Mouse (Mus musculus): ENCODE results near the gene Aldoc. TPM values are rescaled to one million over a fixed set of nuclear protein-coding genes. Genes with fewer than 3 reads are reported as not detected.

Gene Aldoc
- polyA plus RNA-seq, 1 experiment from 2014 or later, result 19.6 TPM

DNA sequence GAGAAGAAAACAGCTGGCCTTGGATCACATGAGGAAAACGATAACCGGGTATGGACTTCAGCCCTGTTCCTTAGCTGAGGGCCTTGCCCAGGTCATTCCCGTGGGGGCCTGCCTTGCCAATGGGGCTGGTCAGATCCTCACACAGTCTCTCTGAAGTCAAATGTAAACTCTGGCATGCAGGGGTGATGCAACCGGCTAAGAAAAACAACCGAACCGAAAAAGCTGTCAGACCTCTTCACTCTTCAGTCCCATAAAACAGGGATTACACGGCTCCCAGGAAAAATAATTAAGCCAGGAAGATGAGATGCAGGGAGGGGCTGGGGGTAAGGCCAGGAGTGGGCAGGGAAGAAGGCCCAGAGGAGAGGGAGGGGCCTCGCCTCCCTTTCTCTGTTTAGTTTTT, 41.3 kb downstream of the Aldoc start:
- Histone ChIP-seq H3K4me1 (ENCODE audit: control insufficient read depth, low read depth, low read length) (peaks cover 6% of the 10 kb centered on the region), H3K9me3 (replicated peaks; ENCODE audit: control insufficient read depth, low read length) (no peaks in the 10 kb centered on the region), H3K4me2 (ENCODE audit: low read depth, low read length) (no peak overlapping the region), H3K4me3 (ENCODE audit: low read depth, low read length) (no peak overlapping the region), H3K9ac (ENCODE audit: low read depth, low read length) (no peak overlapping the region), H3K27me3 (ENCODE audit: control insufficient read depth, insufficient read depth, low read depth, low read length) (no peaks in the 10 kb centered on the region), H3K27ac (ENCODE audit: low read length) (no peak overlapping the region), H3K36me3 (ENCODE audit: control insufficient read depth, insufficient read depth) (no peaks in the 10 kb centered on the region)
- WGBS (ENCODE audit: insufficient replicate concordance), result 38% methylated on average over 8 of the region's 8 CpGs
- no peak for ATAC-seq (ENCODE audit: low read depth)

DNA sequence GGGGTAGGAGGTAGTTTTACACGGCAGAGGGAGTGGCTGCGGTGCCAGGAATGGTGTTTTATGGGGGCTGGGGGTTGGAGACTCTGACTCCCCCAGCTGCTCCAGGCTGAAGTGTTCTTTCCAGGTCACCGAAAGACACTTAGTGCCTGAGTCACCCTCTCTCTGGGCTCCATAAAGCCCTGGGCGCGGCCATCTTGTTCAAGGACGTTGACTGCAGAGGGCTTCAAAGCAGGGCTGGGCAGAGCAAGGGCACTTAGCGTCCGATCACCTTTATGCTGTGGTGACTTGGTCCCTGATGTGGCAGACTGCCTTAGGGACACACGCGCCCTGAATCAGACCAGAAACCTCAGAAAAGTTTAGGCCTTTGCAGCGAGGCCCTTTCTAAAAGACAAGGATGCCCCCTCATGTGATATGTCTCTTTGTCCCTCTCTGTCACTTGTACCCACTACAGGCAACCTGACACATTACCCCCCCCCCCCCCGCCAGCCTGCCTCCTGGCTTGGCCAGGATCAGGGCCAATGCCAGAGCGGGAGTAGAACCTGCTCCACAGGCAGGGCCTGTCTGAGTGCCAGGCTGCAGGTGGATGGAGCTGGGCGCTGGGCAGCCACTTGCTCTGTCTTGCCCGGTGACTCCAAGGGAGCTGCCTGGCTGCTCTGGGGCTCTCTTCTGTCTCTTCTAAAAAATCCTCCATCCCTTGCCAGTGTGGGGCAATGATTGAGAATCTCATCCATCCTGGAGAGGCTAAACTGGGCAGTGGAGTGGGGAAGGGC, 44.9 kb downstream of the Aldoc start:
- Histone ChIP-seq H3K27ac (ENCODE audit: low read length) (no peak overlapping the region), H3K4me2 (ENCODE audit: low read depth, low read length) (no peak overlapping the region), H3K27me3 (ENCODE audit: control insufficient read depth, insufficient read depth, low read depth, low read length) (no peaks in the 10 kb centered on the region), H3K36me3 (ENCODE audit: control insufficient read depth, insufficient read depth) (no peaks in the 10 kb centered on the region), H3K4me1 (ENCODE audit: control insufficient read depth, low read depth, low read length) (no peaks in the 10 kb centered on the region; the same call in 1 of the 2 replicates), H3K9ac (ENCODE audit: low read depth, low read length) (no peak overlapping the region), H3K4me3 (ENCODE audit: low read depth, low read length) (no peak overlapping the region), H3K9me3 (replicated peaks; ENCODE audit: control insufficient read depth, low read length) (no peaks in the 10 kb centered on the region)
- 75% methylated on average over 15 of the region's 15 CpGs for WGBS (ENCODE audit: insufficient replicate concordance)
- no peak for ATAC-seq (ENCODE audit: low read depth)

DNA sequence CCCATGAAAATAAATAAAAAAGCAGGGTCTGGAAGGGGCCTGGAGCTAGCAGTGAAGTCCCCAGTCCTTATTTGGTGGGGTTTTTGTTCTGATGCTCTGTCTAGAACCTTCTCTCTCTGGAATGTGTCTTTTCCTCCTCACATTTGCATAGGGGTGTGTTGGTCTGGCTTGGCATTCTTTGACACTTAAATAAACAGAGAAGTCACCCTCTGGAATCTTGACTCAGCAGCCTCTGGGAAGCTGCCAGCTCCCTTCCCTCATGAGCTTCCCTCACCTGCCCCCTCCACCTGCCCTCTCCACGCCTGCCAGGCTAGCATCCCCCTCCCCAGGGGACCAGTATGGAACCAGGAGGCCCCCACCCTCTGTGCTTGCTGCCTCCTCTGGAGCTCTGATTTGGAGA, 47.6 kb downstream of the Aldoc start:
- Histone ChIP-seq H3K36me3 (ENCODE audit: control insufficient read depth, insufficient read depth) (no peaks in the 10 kb centered on the region), H3K27me3 (ENCODE audit: control insufficient read depth, insufficient read depth, low read depth, low read length) (no peaks in the 10 kb centered on the region), H3K4me3 (ENCODE audit: low read depth, low read length) (no peak overlapping the region), H3K9me3 (replicated peaks; ENCODE audit: control insufficient read depth, low read length) (no peaks in the 10 kb centered on the region), H3K27ac (ENCODE audit: low read length) (no peak overlapping the region), H3K4me2 (ENCODE audit: low read depth, low read length) (no peak overlapping the region), H3K9ac (ENCODE audit: low read depth, low read length) (no peak overlapping the region), H3K4me1 (ENCODE audit: control insufficient read depth, low read depth, low read length) (no peaks in the 10 kb centered on the region)
- ATAC-seq (ENCODE audit: low read depth), result no peak
- WGBS (ENCODE audit: insufficient replicate concordance), result 19% methylated on average over 1 of the region's 1 CpGs

DNA sequence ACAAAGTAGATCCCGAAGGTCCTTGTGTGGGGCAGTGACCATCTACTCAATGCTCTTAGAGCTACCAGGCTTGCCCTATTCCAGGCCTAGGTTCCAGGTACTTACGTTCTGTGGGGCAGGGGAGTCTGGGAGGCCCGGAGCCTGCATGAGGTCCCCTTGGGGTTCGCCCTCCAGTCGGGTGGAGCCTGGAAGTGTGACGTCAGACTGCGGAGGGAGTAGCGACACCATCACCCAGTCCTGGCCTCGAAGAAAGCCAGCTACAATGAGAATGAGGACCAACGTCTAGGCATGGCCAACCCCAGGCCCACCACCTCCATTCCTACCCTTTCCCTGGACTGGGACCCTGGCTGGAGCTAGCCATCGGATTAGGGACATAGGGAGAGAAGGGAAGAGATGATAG, 48.9 kb downstream of the Aldoc start:
- no peak overlapping the region for H3K9ac ChIP-seq (ENCODE audit: low read depth, low read length)
- no peak overlapping the region for H3K4me3 ChIP-seq (ENCODE audit: low read depth, low read length)
- H3K9me3 ChIP-seq (replicated peaks; ENCODE audit: control insufficient read depth, low read length), result no peaks in the 10 kb centered on the region
- H3K27me3 ChIP-seq (ENCODE audit: control insufficient read depth, insufficient read depth, low read depth, low read length), result no peaks in the 10 kb centered on the region
- H3K27ac ChIP-seq (ENCODE audit: low read length), result no peak overlapping the region
- no peak for ATAC-seq (ENCODE audit: low read depth)
- H3K36me3 ChIP-seq (ENCODE audit: control insufficient read depth, insufficient read depth), result no peaks in the 10 kb centered on the region
- 66% methylated on average over 11 of the region's 11 CpGs for WGBS (ENCODE audit: insufficient replicate concordance)
- no peaks in the 10 kb centered on the region for H3K4me1 ChIP-seq (ENCODE audit: control insufficient read depth, low read depth, low read length)
- H3K4me2 ChIP-seq (ENCODE audit: low read depth, low read length), result no peak overlapping the region

DNA sequence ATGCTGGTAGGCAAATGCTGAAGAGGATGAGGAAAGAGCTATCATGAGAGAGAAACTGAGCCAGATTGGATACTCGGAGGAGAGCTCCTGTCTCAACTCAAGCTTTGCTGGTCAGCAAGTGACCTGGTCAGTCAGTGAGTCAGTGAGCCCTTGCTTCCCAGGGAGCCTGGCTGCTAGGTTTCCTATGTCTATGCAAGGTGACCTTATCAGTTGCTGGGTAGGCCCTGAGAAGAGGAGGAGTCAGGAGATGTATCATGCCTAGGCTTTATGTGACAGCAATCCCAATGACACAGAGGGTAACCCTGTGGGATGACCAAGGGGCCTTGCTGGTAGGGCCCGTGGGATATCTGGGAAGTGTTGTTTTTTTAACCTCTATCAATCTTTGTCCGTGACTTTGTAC, 49.4 kb downstream of the Aldoc start:
- Histone ChIP-seq H3K9ac (ENCODE audit: low read depth, low read length) (no peak overlapping the region), H3K9me3 (replicated peaks; ENCODE audit: control insufficient read depth, low read length) (no peaks in the 10 kb centered on the region), H3K36me3 (ENCODE audit: control insufficient read depth, insufficient read depth) (no peaks in the 10 kb centered on the region), H3K27ac (ENCODE audit: low read length) (no peak overlapping the region), H3K4me2 (ENCODE audit: low read depth, low read length) (no peak overlapping the region), H3K4me3 (ENCODE audit: low read depth, low read length) (no peak overlapping the region), H3K4me1 (ENCODE audit: control insufficient read depth, low read depth, low read length) (no peaks in the 10 kb centered on the region), H3K27me3 (ENCODE audit: control insufficient read depth, insufficient read depth, low read depth, low read length) (no peaks in the 10 kb centered on the region)
- no peak for ATAC-seq (ENCODE audit: low read depth)
- 60% methylated on average over 3 of the region's 3 CpGs for WGBS (ENCODE audit: insufficient replicate concordance)

DNA sequence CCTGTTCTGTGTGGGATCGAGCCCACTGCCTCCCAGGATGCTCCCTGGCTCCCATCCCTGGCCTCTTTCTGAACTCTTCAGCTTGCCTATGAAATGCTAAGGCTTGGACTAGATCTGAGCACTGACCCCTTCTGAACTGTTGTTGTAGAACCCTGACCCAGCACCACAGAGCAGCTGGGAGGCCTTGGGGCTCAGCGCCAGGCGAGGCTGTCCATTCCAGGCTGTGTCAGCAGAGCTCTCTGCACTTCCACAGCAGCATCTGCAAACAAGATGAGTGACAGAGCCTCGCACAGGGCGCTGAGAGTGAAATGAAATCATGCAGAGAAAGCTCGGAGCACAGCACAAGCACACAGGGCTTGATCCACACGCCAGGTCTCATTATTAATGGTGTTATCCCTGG, 49.8 kb downstream of the Aldoc start:
- Histone ChIP-seq H3K27ac (ENCODE audit: low read length) (no peak overlapping the region), H3K27me3 (ENCODE audit: control insufficient read depth, insufficient read depth, low read depth, low read length) (no peaks in the 10 kb centered on the region), H3K36me3 (ENCODE audit: control insufficient read depth, insufficient read depth) (no peaks in the 10 kb centered on the region), H3K4me1 (ENCODE audit: control insufficient read depth, low read depth, low read length) (no peaks in the 10 kb centered on the region), H3K9me3 (replicated peaks; ENCODE audit: control insufficient read depth, low read length) (no peaks in the 10 kb centered on the region), H3K4me2 (ENCODE audit: low read depth, low read length) (no peak overlapping the region), H3K9ac (ENCODE audit: low read depth, low read length) (no peak overlapping the region), H3K4me3 (ENCODE audit: low read depth, low read length) (no peak overlapping the region)
- 53% methylated on average over 7 of the region's 7 CpGs for WGBS (ENCODE audit: insufficient replicate concordance)
- no peak for ATAC-seq (ENCODE audit: low read depth)

DNA sequence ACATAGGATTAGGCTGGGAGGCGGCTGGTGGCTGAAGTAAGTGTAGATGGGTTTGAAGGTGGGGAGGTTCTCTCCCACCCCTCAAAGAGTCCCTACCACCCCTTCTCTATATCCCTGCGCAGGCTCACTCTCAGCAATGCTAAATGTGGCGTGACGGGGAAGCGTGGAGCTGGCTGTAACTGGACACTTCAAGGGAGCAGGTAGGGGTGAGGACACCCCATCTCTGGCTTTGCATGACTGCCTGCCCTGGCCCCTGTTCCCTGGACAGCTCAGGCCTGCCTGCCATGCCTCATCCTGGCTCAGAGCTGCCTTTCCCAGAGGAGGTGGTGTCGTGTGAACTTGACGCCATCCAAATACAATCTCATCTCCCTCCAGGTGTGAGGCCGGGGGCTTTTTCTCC, 51.4 kb downstream of the Aldoc start:
- Histone ChIP-seq H3K27ac (ENCODE audit: low read length) (no peak overlapping the region), H3K36me3 (ENCODE audit: control insufficient read depth, insufficient read depth) (no peaks in the 10 kb centered on the region), H3K4me2 (ENCODE audit: low read depth, low read length) (no peak overlapping the region), H3K9me3 (replicated peaks; ENCODE audit: control insufficient read depth, low read length) (no peaks in the 10 kb centered on the region), H3K27me3 (ENCODE audit: control insufficient read depth, insufficient read depth, low read depth, low read length) (no peaks in the 10 kb centered on the region), H3K9ac (ENCODE audit: low read depth, low read length) (no peak overlapping the region), H3K4me1 (ENCODE audit: control insufficient read depth, low read depth, low read length) (no peaks in the 10 kb centered on the region), H3K4me3 (ENCODE audit: low read depth, low read length) (no peak overlapping the region)
- 74% methylated on average over 8 of the region's 8 CpGs for WGBS (ENCODE audit: insufficient replicate concordance)
- no peak for ATAC-seq (ENCODE audit: low read depth)

Other genes starting within 250 kb of the Aldoc start
- gene Eral1, start 242.6 kb upstream of the Aldoc start, polyA plus RNA-seq (2015; fragmentation: Nextera tagmentation; extraction: Ambion mirVana), result 12.4 and 12.7 TPM in 2 replicates
- 3.4 and 4.9 TPM in 2 replicates for gene Fam222b, start 228.3 kb upstream of the Aldoc start, polyA plus RNA-seq (2015; fragmentation: Nextera tagmentation; extraction: Ambion mirVana)
- 25.4 and 28.6 TPM in 2 replicates for gene Traf4, start 157.4 kb upstream of the Aldoc start, polyA plus RNA-seq (2015; fragmentation: Nextera tagmentation; extraction: Ambion mirVana)
- gene Nek8, start 146.3 kb upstream of the Aldoc start, polyA plus RNA-seq (2015; fragmentation: Nextera tagmentation; extraction: Ambion mirVana), result 10.2 and 10.4 TPM in 2 replicates
- 39.9 and 40.3 TPM in 2 replicates for gene Tlcd1, start 146.3 kb upstream of the Aldoc start, polyA plus RNA-seq (2015; fragmentation: Nextera tagmentation; extraction: Ambion mirVana)
- 609 and 714 TPM in 2 replicates for gene Rpl23a, start 139.4 kb upstream of the Aldoc start, polyA plus RNA-seq (2015; fragmentation: Nextera tagmentation; extraction: Ambion mirVana)
- gene Rab34, start 134.5 kb upstream of the Aldoc start, polyA plus RNA-seq (2015; fragmentation: Nextera tagmentation; extraction: Ambion mirVana), result 11.8 and 16.2 TPM in 2 replicates
- 0.36 and 0.44 TPM in 2 replicates for gene Proca1, start 129.6 kb upstream of the Aldoc start, polyA plus RNA-seq (2015; fragmentation: Nextera tagmentation; extraction: Ambion mirVana)
- gene Sdf2, start 77.2 kb upstream of the Aldoc start, polyA plus RNA-seq (2015; fragmentation: Nextera tagmentation; extraction: Ambion mirVana), result 30.5 and 31.6 TPM in 2 replicates
- 9.9 and 10.3 TPM in 2 replicates for gene Supt6, start 77.0 kb upstream of the Aldoc start, polyA plus RNA-seq (2015; fragmentation: Nextera tagmentation; extraction: Ambion mirVana)
- gene 2610507B11Rik, start 61.2 kb upstream of the Aldoc start, polyA plus RNA-seq (2015; fragmentation: Nextera tagmentation; extraction: Ambion mirVana), result 23.7 and 24.7 TPM in 2 replicates
- 0.06 and 0.13 TPM in 2 replicates for gene BC030499, start 32.1 kb upstream of the Aldoc start, polyA plus RNA-seq (2015; fragmentation: Nextera tagmentation; extraction: Ambion mirVana)
- gene Spag5, start 21.4 kb upstream of the Aldoc start, polyA plus RNA-seq (2015; fragmentation: Nextera tagmentation; extraction: Ambion mirVana), result 33.0 and 33.7 TPM in 2 replicates
- gene Pigs, start 5.4 kb downstream of the Aldoc start, polyA plus RNA-seq (2015; fragmentation: Nextera tagmentation; extraction: Ambion mirVana), result 31.2 and 36.0 TPM in 2 replicates
- 22.7 and 24.1 TPM in 2 replicates for gene Unc119, start 20.5 kb downstream of the Aldoc start, polyA plus RNA-seq (2015; fragmentation: Nextera tagmentation; extraction: Ambion mirVana)
- gene Foxn1, start 63.6 kb downstream of the Aldoc start, polyA plus RNA-seq (2015; fragmentation: Nextera tagmentation; extraction: Ambion mirVana), result not detected in 2 replicates
- 0.04 and 0.07 TPM in 2 replicates for gene Slc13a2, start 99.2 kb downstream of the Aldoc start, polyA plus RNA-seq (2015; fragmentation: Nextera tagmentation; extraction: Ambion mirVana)
- 7.3 and 8.7 TPM in 2 replicates for gene Slc46a1, start 142.7 kb downstream of the Aldoc start, polyA plus RNA-seq (2015; fragmentation: Nextera tagmentation; extraction: Ambion mirVana)
- gene Sarm1, start 174.8 kb downstream of the Aldoc start, polyA plus RNA-seq (2015; fragmentation: Nextera tagmentation; extraction: Ambion mirVana), result 0.12 and 0.14 TPM in 2 replicates
- gene Vtn, start 176.1 kb downstream of the Aldoc start, polyA plus RNA-seq (2015; fragmentation: Nextera tagmentation; extraction: Ambion mirVana), result 977 and 1,120 TPM in 2 replicates
- gene Sebox, start 180.5 kb downstream of the Aldoc start, polyA plus RNA-seq (2015; fragmentation: Nextera tagmentation; extraction: Ambion mirVana), result 0.25 and 0.26 TPM in 2 replicates
- gene Tmem199, start 189.2 kb downstream of the Aldoc start, polyA plus RNA-seq (2015; fragmentation: Nextera tagmentation; extraction: Ambion mirVana), result 17.0 and 17.2 TPM in 2 replicates
- gene Poldip2, start 189.2 kb downstream of the Aldoc start, polyA plus RNA-seq (2015; fragmentation: Nextera tagmentation; extraction: Ambion mirVana), result 62.5 and 63.6 TPM in 2 replicates
- 15.1 and 16.9 TPM in 2 replicates for gene Tnfaip1, start 213.4 kb downstream of the Aldoc start, polyA plus RNA-seq (2015; fragmentation: Nextera tagmentation; extraction: Ambion mirVana)
- gene Ift20, start 213.4 kb downstream of the Aldoc start, polyA plus RNA-seq (2015; fragmentation: Nextera tagmentation; extraction: Ambion mirVana), result 61.2 and 61.4 TPM in 2 replicates
- 101 and 110 TPM in 2 replicates for gene Tmem97, start 227.8 kb downstream of the Aldoc start, polyA plus RNA-seq (2015; fragmentation: Nextera tagmentation; extraction: Ambion mirVana)

All from liver, embryonic 16.5 days (tissue).